Mouse (Mus musculus) heart, postnatal 10 days (tissue): ENCODE measurements around the gene Teddm2. TPM values are rescaled to one million over a fixed set of nuclear protein-coding genes. Genes with fewer than 3 reads are reported as not detected.
A peak's percentile ranks its signal among the peaks of the same experiment; 100 is the strongest.

Experiments used
- DNase-seq, 2 experiments: peaks; one replicate each; pipeline ENCODE4 v3.0.0; 2021
- intact Hi-C: fragments of 180-260 bp; cut with DNase I; formaldehyde crosslinking; loops from one replicate; pipeline ENCODE4 v1.15.1; 2025
- microRNA-seq, 2 experiments: library from miRNA; unstranded; fragments of <30 nt; microRNA quantifications; one replicate each; pipeline ENCODE4 v1.2.0; 2022
- total RNA-seq, 2 experiments: library from RNA; stranded (reverse); gene quantifications; 2 replicates each; pipeline ENCODE4 v1.2.3; 2021

Gene Teddm2
- total RNA-seq, 2 experiments from 2014 or later, result 0.30 to 0.69 TPM

- peak; percentile 5 to 12 for DNase-seq
Measured at GRCm38 (mm10) chr1:153842121-153842740, 57.8 kb downstream of the Teddm2 start.

GRCm38 (mm10) chr1:153836036-153836435 is 64.0 kb downstream of the Teddm2 start:
- intact Hi-C loops, result no loop called here
- DNase-seq, result no peak

More at GRCm38 (mm10) chr1:153842121-153842740, 57.8 kb downstream of the Teddm2 start:
- intact Hi-C loops, result no loop called here

- DNase-seq, result no peak
Measured at GRCm38 (mm10) chr1:153830746-153831145, 69.3 kb downstream of the Teddm2 start.

DNA sequence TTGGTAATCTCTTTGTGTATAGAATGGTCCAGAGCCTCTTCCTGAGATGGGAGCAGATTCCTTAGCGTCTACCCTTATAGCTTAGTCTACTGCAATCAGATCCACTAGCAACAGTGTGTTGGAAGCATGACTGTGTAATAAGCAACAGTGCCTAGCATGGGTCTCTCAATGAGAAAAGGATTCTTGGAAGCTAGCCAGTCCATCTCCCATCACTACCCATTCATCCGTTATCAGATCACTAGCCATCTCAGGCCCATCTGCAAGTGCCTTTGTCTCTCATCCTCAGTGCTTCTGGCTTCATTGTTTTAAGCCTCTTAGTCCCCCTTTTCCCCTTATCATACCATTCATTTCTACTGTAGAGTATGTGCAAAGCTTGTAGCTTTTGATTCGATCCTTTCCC is 79.8 kb downstream of the Teddm2 start:
- no peak for DNase-seq
- intact Hi-C loops, result no loop called here

More at GRCm38 (mm10) chr1:153830746-153831145, 69.3 kb downstream of the Teddm2 start:
- intact Hi-C loops, result no loop called here

DNA sequence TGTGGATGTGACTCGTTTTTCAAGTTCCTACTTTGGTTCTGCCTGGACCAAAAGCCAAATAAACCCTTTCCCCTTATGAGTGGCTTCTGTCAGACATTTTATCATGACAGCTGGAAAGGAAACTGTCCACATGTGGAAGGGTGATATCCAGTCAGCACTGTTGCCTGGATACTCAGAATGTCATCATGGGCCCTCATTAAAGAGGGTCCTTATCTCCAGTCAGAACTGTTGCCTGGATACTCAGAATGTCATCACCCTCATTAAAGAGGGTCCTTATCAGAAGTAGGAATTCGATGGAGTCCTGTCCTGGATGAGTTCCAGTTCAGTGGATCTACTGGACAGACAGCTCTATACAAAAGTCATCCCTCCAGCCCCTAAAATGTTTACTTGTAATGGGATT is 85.8 kb downstream of the Teddm2 start:
- intact Hi-C loops, result no loop called here
- no peak for DNase-seq

DNA sequence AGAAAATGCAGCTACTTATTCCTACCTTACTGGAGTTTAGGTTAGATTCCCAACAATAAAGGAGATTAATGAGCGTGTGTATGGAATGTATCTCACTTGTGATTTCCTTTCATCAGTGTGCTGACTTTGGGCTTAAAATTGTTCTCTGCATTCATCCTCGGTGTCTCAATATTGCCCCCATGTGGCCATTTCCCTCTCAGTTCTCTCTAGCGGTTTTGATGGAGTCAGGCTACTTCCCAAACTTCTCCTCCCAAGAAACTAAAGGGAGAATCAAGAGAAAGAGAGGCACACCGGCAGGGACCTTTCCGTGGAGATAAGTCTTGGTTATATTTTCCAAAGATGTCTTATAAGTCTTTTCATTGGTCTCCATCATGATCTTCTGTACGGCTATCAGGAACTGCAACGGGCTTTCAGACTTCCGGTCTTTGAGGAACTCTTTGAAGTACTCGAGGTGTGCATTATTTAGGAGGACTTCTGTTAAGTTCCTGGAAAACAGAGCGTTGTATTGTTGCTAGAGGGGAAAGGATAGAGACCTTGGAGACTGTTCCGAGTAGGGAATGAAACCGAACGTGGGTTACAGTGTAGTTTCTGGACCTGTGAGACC is 92.5 kb downstream of the Teddm2 start:
- intact Hi-C loops, result loop anchor here (2.0 to 5.0 kb wide), 3 partner anchors 61 to 375 kb away; partner anchors contain the start of gene Npl
- peak; percentile 77 to 86 for DNase-seq

DNA sequence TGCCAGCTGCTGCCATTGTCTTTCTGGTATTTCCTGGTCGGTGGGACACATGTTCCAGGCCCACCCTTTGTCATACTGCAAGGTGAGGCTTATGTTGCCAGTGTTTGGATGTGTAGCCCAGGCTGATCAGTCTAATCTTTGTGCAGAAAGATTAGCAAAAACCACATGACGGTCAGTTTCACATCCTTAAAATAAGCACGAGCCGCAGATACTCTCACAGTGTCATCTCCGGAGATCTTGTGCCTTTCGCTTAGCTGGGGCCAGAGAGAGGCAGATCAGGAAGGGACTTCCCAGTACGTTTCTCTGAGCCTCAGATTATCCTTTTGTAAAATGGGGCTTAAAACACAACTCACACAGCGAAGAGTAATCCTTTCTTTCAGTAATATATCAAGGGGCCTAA is 96.5 kb downstream of the Teddm2 start:
- intact Hi-C loops, result loop anchor here (5.0 kb wide), 1 partner anchor 36 kb away; no protein-coding TSS in a partner anchor
- DNase-seq, result peak; percentile 3 to 9

DNA sequence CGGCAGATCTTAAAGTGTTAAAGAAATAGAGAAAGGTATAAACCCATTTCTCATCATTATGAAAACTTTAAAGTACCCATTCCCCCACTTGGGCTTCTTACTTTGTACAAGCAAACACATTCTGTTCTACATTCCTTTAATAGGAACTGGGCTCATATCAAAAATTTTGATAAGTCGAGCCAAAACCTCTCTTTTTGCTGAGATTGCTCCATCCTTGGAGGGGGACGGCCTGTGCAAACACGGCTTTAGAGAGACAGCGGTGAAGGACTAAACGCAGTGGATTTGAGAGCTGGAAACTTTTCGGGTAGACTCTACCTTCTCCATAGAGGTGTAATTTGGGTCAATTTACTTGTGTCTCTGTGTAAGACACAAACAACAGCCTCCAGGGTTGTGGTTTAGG is 97.3 kb downstream of the Teddm2 start:
- intact Hi-C loops, result loop anchor here (5.0 kb wide), 1 partner anchor 35 kb away; no protein-coding TSS in a partner anchor
- peak; percentile 24 to 31 for DNase-seq

Small RNAs within 50 kb of the gene (microRNA-seq; reads per million reads assigned to microRNA genes)
- gene Mir8114, result 12.8 to 20.2 reads per million in 2 experiments

Other genes starting within 250 kb of the Teddm2 start
- gene Rgs8, start 247.2 kb downstream of the Teddm2 start, total RNA-seq, result not detected
- gene Rgs16, start 159.9 kb downstream of the Teddm2 start, total RNA-seq, result 1 to 10 TPM; 2.4 to 3.5 TPM
- gene Rnasel, start 150.8 kb downstream of the Teddm2 start, total RNA-seq, result 10 to 100 TPM; 12.5 to 15.4 TPM
- gene Rgsl1, start 56.1 kb downstream of the Teddm2 start, total RNA-seq, result not detected
- gene Teddm1b, start 25.9 kb downstream of the Teddm2 start, total RNA-seq, result not detected
- not detected for gene Teddm1a, start 8.5 kb downstream of the Teddm2 start, total RNA-seq
- gene Glul, start 284 bp downstream of the Teddm2 start, total RNA-seq, result 100 to 1,000 TPM; 208 to 345 TPM